Mouse (Mus musculus): Measurements from ENCODE around the gene Rapgef6.
"Not testable (repeated sequence)": the region's sequence is repeated elsewhere in the genome, so short reads cannot be mapped to it uniquely, and the experiment has no call there.

The Rapgef6 gene

DNA sequence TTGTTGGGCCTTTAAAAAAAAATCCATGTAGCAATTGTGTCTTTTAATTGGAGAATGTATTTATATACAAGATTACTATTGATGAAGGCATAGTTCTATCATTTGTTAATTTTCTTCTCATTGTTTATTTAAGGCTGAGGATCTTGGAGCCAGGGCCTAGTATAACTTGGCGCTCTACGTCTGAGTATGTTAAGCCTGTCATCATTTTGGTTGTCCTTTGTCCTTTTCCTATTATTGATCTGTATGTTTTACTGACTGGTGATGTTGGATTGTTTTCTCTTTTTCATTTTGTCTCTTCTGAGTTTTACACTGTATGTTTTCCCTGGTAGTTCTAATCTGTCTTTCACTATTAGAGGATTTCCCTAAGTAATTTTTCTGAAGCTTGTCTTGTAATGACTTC lies 52.1 kb downstream of the Rapgef6 start:
- DNase-seq (ENCODE audit: low read depth, low spot score): no peak

DNA sequence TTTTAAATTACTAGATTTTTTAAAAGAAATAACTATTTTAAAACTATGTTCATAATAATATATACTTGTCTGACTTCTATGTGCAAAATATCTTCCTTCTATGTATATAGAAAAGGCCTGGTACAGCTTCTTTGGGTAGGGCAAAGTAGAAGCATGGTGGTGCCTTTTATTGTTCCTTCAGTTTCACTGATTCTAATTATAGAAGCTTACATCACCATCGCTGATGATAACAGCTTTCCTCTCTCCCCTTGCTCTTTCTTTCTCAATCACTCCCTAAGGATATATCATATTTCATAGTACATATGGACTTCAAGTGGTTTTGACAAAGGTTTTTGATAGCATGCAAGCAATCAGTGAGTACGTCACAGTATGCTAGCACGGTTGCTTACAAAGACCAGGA lies 69.9 kb downstream of the Rapgef6 start:
- DNase-seq (ENCODE audit: low read depth, low spot score): peak; percentile 20

DNA sequence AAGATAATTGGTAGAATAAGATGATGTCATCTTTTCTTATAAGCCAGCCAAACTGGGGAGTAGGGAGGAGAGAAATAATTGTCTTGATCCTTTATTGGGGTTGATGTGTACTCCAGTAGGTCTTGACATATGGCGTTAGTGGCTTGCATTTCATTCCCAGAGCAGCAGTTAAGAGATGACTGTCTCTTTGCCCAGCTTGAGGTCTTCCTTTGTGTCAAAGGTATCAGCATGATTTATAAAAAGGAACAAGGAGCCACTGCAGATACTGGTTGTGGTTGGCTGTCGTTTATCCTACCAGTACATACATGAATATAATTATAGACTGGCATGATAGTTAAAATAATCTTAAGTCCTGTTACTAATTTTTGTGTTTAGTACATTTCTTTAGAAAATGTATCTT lies 71.4 kb downstream of the Rapgef6 start:
- peak; percentile 6 for DNase-seq (ENCODE audit: low read depth, low spot score)

DNA sequence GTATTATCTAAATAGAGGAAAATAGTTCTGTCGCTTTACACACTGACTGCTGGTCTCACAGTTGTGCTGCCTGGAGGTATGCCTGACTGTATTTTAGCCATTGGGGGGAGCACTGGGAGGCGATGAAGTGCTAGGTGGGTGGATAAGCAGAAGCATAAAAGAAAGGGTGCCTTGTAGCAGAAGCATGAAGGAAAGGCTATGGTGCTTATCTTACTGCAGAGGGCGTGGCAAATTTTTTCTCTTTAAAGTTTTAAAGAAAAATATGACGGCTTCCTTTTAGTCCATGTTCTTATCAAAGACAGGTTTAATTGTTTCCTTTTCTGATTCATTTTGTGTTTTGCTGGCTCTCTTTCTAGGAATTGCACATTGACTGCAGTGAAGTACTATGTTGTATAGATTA lies 72.4 kb downstream of the Rapgef6 start:
- no peak for DNase-seq (ENCODE audit: low read depth, low spot score)

DNA sequence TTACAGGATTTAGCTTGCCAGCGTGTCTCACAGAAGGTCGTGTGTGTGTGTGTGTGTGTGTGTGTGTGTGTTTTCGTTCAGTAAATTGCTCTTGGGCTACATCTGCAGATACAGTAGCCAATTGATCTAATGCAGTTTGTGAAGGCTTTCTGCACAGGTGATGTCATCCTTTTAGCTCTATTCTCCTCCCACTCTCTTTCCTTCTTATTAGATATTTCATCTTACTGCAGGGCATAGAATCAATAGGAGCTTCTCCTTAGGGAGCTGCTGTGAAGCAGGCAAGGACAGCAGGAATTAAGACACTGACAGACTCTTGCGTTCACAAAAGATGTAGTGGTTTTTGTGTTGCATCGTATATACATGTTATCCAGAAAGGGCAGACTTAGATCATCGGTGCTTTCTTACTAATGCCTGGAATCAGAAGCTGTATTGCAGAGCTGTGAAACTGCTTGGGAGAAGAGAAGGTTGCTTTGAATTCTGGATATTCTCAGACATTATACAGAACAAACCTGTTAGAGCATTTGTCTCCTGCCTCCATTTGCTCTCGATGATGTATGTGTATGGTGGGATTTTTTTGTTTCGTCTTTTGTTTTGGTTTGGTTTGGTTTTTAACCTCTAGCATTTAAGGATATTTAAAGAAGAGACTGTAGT lies 73.4 kb downstream of the Rapgef6 start:
- DNase-seq (ENCODE audit: low read depth, low spot score): peak; percentile 23

DNA sequence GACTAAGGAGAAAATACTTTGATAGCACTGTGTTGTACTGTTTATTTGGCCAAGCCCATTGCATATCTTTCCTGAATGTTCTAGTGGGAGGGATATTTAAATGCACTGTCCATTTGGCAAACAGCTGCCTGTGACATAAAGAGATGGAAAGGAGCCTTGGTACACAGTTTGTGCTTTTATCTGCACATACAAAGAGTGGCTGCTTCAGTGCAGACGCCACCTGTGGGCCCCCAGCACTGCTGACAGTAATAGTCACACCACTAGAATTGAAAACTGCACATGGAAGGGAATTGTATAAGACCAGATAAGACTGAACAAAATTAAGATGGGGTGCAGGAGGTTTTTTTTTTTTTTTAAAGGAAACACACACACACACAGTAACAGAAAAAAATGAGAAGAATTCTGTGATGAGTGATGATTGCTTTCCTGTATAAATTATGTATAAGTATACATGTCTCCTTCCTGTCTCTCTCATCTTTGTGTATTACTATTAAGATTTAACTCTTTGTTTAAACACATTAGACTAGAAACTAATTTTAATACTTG lies 75.3 kb downstream of the Rapgef6 start:
- DNase-seq (ENCODE audit: low read depth, low spot score): no peak

DNA sequence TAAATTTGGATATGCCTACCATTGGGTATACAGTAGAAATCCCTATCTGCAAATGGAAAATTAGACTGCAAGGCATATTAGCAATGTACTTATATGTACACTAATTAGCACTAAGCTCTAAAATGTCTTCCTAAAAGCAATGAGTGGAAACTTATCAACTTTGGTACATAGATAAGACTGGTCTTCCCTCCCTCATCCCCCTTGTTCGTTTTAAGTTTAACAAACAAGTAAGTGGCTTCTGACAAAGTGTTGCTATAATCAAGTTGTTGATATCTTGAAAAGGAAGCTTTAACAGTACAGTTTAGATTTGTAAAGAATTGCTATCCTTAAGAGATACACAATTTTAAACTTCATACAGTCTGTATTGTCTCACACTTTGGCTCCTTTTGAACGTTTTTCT lies 78.5 kb downstream of the Rapgef6 start:
- DNase-seq (ENCODE audit: low read depth, low spot score): no peak

DNA sequence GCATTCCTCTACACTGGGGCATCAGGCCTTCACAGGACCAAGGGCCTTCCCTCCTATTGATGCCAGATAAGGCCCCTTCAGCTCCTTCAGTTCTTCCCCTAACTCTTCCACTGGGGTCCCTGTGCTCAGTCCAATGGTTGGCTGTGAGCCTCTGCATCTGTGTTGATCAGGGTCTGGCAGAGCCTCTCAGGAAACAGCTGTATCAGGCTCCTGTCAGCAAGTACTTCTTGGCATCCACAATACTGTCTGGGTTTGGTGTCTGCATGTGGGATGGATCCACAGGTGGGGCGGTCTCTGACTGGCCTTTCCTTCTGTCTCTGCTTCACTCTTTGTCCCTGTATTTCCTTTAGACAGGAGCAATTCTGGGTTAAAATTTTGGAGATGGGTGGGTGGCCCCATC lies 80.1 kb downstream of the Rapgef6 start:
- DNase-seq (ENCODE audit: low read depth, low spot score): not testable (repeated sequence)

DNA sequence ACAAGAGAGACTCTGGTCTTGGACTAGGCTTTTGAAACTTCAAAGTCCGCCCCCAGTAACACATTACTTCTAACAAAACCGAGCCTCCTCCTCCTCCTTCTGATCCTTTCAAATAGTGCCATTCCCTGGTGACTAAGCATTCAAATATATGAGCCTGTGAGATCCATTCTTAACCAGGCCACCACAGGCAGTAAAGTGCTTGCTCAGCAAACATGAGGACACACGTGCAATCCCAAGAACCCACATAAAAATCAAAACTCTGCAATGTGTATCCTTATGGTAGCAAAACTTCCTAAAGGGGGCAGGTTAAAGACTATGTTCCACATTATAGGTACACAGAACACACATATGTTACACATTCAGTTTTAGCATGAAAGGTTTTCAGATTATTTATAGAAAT lies 81.8 kb downstream of the Rapgef6 start:
- no peak for DNase-seq (ENCODE audit: low read depth, low spot score)

DNA sequence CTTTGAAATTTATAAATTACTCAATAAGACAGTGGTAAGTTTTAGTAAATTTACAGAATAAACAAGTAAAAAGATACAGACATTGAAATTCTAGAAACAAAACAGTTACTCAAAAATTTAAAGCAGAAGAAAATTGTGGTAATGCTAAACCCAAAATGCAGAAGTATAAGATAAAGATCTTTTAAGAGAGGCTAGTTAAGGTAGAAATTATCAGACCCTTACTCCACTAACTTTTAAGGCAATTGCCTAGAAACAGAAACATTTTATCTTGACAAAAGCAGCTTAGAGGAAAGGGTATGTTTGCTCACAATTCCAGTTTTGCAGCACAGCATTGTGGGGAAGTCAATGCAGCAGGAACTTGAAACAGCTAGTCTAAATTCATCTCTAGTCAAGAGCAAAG lies 91.0 kb downstream of the Rapgef6 start:
- DNase-seq (ENCODE audit: low read depth, low spot score): no peak

DNA sequence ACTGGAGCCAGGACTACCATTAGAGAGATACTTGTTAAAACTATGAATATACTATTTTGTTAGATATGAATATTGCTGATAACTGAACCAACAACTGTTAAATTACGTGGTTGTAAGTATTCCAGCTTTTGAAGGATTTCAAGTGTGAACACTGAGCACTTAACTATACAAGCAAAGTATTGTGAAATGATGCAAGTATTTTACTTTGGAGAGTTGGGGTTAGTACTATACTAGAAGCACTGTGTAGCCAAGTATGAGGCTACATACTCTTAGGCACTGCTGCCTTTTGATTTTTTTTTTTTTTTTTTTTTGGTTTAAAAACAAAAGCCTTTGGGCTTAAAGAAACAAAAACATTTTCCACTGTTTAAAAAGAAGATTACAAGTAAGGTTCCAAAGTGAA lies 91.9 kb downstream of the Rapgef6 start:
- no peak for DNase-seq (ENCODE audit: low read depth, low spot score)

DNA sequence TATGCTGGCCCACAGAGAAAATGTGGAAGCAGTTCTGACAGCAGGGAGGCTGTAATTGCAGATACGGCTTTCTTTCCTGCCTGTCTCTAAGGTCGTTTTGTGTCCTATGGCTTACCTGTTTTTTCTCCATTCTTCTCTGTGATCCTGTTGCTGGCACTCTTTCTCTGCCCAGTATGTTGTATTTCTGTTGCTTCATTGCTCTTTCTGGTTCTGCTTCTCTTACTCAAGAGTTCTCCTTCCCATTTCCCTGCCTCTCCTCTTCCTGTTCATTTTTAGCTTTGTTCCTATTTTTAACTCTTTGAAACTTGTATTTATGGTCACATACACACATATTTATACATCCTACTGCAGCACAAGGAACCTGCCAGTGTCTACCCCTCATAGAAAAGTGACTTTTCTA lies 96.2 kb downstream of the Rapgef6 start:
- DNase-seq (ENCODE audit: low read depth, low spot score): no peak

DNA sequence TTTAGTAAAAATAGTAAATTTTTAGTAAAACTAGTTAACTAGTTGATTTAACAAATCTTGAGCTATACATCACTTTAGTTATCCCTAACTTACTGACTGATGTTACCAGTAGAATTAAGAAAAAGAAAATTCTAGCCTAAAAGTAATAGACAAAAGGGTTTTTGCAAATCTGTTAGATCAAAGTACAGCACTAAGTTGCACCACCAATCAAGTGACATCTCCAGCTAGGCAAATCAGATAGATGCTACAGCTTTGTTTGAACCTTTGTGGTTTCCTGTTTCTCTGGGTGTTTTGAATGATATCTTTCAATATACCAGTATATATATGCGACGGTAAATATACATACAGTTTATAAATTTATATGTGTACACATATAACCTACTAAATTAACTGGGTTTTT lies 99.1 kb downstream of the Rapgef6 start:
- no peak for DNase-seq (ENCODE audit: low read depth, low spot score)

DNA sequence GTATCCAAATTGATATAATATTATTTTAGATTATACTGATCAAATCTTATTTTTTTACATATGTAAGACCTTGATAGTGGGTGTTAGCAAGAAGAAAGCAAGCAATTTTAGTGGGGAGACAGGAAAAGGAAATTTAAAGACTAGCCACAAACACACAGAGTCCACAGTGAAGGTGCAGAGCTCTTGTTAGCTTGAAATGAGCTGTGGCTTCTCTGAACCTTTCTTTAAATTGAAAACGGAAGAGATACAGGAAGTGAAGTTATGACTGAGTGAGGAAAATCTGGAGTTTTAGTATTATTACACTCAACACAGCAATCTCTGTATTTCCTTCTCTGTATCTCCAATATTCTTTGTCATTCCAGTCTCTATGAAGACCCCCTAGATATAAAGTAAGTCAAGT lies 104.3 kb downstream of the Rapgef6 start:
- no peak for DNase-seq (ENCODE audit: low read depth, low spot score)

DNA sequence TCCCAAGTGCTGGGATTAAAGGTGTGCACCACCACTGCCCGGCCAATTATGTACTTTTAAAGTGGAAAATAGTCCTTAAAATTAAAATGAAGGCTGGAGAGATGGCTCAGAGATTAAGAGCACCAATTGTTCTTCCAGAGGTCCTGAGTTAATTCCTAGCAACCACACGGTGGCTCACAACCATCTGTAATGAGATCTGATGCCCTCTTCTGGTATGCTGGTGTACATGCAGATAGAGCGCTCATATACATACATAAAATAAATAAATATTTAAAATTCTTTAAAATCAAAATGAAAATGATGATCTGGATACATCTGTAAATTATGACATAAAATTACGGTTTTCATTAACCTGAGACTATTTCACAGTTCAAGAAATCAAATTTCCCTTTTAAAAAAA lies 123.8 kb downstream of the Rapgef6 start:
- DNase-seq (ENCODE audit: low read depth, low spot score): no peak

DNA sequence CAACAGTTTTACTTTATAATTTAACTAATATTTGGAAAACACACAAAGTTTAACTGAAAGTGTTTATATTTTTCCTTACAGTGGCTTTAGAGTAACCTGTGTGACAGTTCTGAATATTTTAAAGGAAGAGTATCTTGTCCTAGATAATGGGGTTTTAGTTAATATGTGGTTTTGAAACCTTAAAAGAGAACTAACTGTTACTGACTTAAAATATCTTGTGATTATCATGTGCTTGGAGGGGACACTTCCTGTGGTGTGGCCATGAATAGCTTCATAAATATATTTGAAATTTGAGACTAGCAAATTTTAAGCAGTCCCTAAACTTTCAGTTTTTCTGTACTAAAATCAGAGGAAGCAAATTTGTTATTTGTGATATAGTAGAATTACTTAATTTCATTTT lies 125.9 kb downstream of the Rapgef6 start:
- no peak for DNase-seq (ENCODE audit: low read depth, low spot score)

DNA sequence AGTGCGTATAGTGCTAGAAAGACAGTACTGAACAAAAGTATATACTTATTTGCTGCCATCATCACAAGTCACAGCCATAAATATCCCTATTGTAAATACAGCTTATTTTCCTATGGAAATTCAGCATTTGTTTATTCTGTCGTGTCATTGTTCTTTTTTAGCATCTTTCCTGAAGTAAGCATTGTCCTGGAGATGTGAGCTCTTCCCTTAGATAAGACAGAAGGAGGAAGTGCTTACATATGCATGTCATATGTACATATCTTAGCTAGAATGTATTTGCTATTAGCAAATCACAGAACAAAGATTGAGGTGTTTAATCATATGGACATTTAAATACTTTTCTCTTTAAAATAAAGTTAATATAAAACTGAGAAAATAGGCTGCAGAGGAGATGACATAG lies 132.8 kb downstream of the Rapgef6 start:
- DNase-seq (ENCODE audit: low read depth, low spot score): no peak

DNA sequence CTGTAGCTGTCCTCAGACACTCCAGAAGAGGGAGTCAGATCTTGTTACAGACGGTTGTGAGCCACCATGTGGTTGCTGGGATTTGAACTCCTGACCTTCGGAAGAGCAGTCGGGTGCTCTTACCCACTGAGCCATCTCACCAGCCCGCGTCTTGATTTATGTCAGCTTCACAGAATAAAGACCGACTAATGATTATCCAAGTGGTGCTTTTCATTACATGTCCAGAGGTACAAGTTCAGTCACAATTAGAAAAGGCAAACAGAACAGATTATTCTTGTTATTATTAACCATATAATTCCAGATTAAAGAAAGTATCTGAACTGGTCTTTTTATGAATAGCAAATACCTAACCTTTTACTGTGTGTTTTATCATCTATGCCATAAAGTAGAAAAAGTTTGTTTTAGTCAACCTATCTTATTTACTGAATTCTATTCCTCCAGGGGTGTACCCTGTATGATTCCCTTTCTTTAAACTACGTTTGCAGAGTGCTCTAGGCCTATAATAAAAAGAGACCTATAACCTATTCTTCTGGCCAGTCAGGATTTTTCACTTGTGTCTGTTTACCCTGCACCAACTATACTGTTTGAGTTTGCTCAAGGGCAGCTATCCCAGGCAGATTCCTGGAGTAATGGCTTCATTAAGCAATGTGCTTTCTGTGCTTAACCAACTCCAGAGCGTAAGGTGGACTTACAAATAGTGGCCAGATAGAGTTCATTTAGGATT lies 151.1 kb downstream of the Rapgef6 start:
- DNase-seq (ENCODE audit: low read depth, low spot score): no peak

DNA sequence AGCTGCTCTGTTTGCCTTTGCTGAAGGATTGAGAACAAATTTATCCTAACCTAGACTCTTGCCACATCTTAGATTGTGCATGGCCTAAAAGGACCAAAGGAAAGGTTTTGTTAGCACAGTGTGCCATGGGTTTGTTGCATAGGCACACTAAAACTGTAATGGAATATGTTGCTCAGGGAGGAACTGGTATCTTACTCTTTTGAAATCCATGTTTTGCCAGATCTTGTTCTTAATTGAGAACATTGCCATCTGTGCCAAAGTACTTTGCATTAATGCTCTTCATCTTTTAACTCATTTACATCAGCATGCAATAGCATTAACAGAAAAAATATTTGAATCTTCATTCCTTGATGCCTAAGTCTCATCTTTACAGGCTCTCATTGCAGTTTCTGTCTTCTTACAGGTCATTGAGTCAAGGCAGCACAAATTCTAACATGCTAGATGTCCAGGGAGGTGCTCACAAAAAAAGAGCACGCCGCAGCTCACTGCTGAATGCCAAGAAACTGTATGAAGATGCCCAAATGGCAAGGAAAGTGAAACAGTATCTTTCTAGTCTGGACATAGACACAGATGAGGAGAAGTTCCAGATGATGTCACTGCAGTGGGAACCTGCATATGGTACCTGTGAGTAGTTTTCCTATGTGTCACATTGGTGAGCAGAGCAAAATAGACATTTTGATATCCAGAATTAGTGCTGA lies 153.3 kb downstream of the Rapgef6 start:
- DNase-seq (ENCODE audit: low read depth, low spot score): no peak

DNA sequence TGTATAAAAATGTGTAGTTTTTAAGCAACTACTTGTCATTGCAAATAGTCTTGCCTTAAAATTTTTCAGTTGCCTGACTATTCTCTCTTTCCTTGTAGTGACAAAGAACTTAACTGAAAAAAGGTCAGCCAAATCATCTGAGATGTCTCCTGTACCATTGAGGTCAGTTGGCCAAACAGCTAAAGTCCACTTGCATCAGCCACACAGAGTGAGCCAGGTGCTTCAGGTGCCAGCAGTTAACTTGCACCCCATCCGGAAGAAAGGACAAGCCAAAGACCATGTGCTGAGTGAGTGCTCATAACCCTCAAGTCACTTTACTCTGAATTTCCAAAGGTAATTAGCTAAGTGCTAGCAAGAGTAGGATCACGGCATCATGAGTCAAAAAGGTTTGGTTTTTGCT lies 156.5 kb downstream of the Rapgef6 start:
- no peak for DNase-seq (ENCODE audit: low read depth, low spot score)

DNA sequence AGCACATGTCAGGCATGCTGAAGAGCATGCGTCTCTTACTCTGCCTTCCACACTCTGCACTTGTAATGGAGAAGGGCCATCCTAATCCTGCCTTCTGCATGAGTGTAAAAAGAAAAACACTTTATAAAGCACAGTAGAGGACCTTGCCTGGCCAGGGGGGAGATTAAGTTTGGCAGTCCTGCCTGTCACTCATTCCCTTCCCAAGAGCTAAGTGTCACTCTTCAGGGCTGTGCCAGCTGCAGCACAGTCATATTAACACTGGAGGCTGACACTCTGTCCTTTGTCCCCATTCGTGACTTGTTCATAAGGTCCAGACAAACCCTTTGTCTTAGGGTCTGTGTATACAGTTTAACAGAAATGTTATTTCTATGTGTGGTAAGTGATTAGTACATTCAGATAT lies 162.2 kb downstream of the Rapgef6 start:
- no peak for DNase-seq (ENCODE audit: low read depth, low spot score)

DNA sequence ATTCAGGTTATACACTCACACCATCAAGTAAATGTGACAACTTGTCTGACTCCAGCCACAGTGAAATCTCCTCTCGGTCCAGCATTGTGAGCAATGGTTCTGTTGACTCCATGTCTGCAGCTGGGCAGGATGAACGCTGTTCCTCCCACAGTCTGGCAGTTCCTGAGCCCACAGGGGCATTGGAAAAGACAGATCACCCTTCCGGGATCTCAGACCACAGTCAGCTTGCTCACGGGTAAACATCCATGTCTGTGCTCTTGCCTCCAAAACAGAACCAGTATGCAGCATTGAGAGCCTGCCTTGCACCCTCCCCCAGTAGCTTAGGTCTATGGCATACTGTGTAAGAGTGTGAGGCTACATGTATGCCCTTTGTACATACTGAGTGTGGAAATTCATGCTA lies 167.5 kb downstream of the Rapgef6 start:
- no peak for DNase-seq (ENCODE audit: low read depth, low spot score)

DNA sequence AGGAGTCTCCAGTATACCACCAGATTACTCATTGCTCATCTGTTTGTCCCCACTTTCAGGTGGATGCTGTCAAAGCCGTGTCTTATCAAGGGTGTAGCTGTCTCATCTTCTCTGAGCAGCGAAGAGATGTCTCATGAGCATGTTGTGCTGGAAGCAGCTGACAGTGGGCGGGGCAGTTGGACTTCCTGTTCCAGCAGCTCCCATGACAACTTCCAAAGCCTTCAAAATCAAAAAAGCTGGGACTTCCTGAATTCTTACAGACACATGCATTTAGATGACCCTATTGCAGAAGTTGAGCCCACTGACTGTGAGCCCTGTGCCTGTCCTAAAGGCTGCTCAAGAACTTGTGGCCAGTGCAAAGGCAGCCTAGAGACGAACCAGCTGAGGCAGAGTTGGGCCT lies 168.5 kb downstream of the Rapgef6 start:
- DNase-seq (ENCODE audit: low read depth, low spot score): no peak
